Mouse (Mus musculus) midbrain, embryonic 15.5 days (tissue): Measurements from ENCODE around the gene Alg14. TPM values are rescaled to one million over a fixed set of nuclear protein-coding genes. Genes with fewer than 3 reads are reported as not detected.

ENCODE experiments used
- ATAC-seq: fragments of 200-750 bp; cut with Nextera tagmentation; replicated peaks from 2 replicates; pipeline ENCODE4 v1.8.0; 2017; ENCODE audit warnings: moderate TSS enrichment
- H3K27ac ChIP-seq: fragments of 300-500 bp; sonication (generic); 2 replicates; pipeline ENCODE4 v1.5.1; 2015; ENCODE audit warnings: mild to moderate bottlenecking, inconsistent platforms
- H3K27me3 ChIP-seq: fragments of 300-500 bp; sonication (generic); replicated peaks from 2 replicates; pipeline ENCODE4 v1.6.1; 2015; ENCODE audit warnings: inconsistent platforms
- H3K36me3 ChIP-seq: fragments of 300-500 bp; sonication (generic); replicated peaks from 2 replicates; pipeline ENCODE4 v1.6.1; 2015; ENCODE audit warnings: inconsistent platforms
- H3K4me1 ChIP-seq: fragments of 300-500 bp; sonication (generic); 2 replicates; pipeline ENCODE4 v1.6.1; 2015; ENCODE audit warnings: inconsistent platforms
- H3K4me2 ChIP-seq: fragments of 300-500 bp; sonication (generic); 2 replicates; pipeline ENCODE4 v1.6.1; 2015; ENCODE audit warnings: inconsistent platforms, mild to moderate bottlenecking, moderate library complexity
- H3K4me3 ChIP-seq: fragments of 300-500 bp; sonication (generic); 2 replicates; pipeline ENCODE4 v1.5.1; 2015; ENCODE audit warnings: mild to moderate bottlenecking, inconsistent platforms
- H3K9ac ChIP-seq: fragments of 300-500 bp; sonication (generic); 2 replicates; pipeline ENCODE4 v1.6.1; 2015; ENCODE audit warnings: mild to moderate bottlenecking, inconsistent platforms
- H3K9me3 ChIP-seq: fragments of 300-500 bp; sonication (generic); 2 replicates; pipeline ENCODE4 v1.6.1; 2016; ENCODE audit warnings: inconsistent platforms
- WGBS: fragments of 180-500 bp; shearing (Covaris S2); methylation state at CpG from one replicate; pipeline ENCODE4 v1.1.7; 2015; ENCODE audit warnings: mixed read lengths; 5-methylcytosine and 5-hydroxymethylcytosine counted together
- polyA plus RNA-seq: library from polyadenylated mRNA; unstranded; fragments of >200 nt; fragmentation: Nextera tagmentation; extraction: Ambion mirVana; gene quantifications from 2 replicates; pipeline ENCODE4 v1.2.1, GENCODE M21; 2015

Alg14 gene
- polyA plus RNA-seq, 1 experiment from 2014 or later: 33.3 TPM

- no peaks in the 10 kb centered on the region for H3K36me3 ChIP-seq
- no peak overlapping the region for H3K4me3 ChIP-seq
- no peak overlapping the region for H3K27ac ChIP-seq
- no peaks in the 10 kb centered on the region for H3K9me3 ChIP-seq
- H3K4me2 ChIP-seq: no peak overlapping the region
- H3K4me1 ChIP-seq: no peaks in the 10 kb centered on the region
- no peak for ATAC-seq
- no peak overlapping the region for H3K9ac ChIP-seq
- no peaks in the 10 kb centered on the region for H3K27me3 ChIP-seq
- WGBS: 47% methylated on average over 15 of the region's 15 CpGs
Observed at GRCm38 (mm10) chr3:121378708-121379612, 87.4 kb downstream of the Alg14 start.

GRCm38 (mm10) chr3:121379699-121380098 is 88.1 kb downstream of the Alg14 start:
- Histone ChIP-seq H3K4me3 (no peak overlapping the region), H3K27ac (no peak overlapping the region), H3K9ac (no peak overlapping the region), H3K9me3 (no peaks in the 10 kb centered on the region), H3K4me1 (no peaks in the 10 kb centered on the region), H3K4me2 (no peak overlapping the region), H3K27me3 (no peaks in the 10 kb centered on the region), H3K36me3 (no peaks in the 10 kb centered on the region)
- no peak for ATAC-seq
- 83% methylated on average over 5 of the region's 5 CpGs for WGBS

DNA sequence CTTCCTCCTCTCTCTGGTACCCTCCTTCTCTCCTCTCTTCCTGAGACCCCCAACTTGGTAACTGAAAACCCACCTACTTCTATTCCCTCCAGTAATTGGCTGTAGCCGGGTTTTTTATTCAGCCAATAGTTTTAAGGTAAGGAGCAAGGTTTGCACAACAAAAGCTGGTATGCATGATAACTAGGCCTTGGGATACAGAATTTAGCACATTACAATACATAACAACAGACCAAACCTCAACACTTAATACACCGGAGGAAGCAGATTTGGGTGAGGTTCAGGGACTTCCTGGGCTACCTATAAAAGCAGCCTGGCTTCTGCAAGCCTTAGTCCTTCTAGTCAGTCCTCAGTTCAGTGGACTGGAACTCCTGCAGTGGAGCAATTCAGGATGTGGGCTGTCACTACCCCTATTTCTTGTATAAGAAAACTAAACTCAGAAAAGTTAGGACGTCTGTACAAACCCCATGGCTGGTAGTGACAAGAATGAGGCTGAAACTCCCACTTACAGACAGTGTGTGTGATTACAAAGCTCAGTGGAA is 96.0 kb downstream of the Alg14 start:
- Histone ChIP-seq H3K4me1 (peaks cover 14% of the 10 kb centered on the region), H3K9me3 (no peaks in the 10 kb centered on the region), H3K36me3 (no peaks in the 10 kb centered on the region), H3K27ac (no peak overlapping the region), H3K4me2 (no peak overlapping the region), H3K4me3 (no peak overlapping the region), H3K27me3 (0 out of 2 replicates have a peak, but pooled peaks cover 3% of the 10 kb centered on the region), H3K9ac (no peak overlapping the region)
- no peak for ATAC-seq
- 73% methylated on average over 3 of the region's 3 CpGs for WGBS

- no peak overlapping the region for H3K9ac ChIP-seq
- no peak for ATAC-seq
- no peaks in the 10 kb centered on the region for H3K9me3 ChIP-seq
- no peak overlapping the region for H3K4me2 ChIP-seq
- no peak overlapping the region for H3K4me3 ChIP-seq
- H3K27ac ChIP-seq: no peak overlapping the region; the same call in 1 of the 2 replicates
- 0 out of 2 replicates have a peak, but pooled peaks cover 3% of the 10 kb centered on the region for H3K27me3 ChIP-seq
- 75% methylated on average over 8 of the region's 8 CpGs for WGBS
- no peaks in the 10 kb centered on the region for H3K36me3 ChIP-seq
- peaks cover 14% of the 10 kb centered on the region for H3K4me1 ChIP-seq
Observed at GRCm38 (mm10) chr3:121389366-121389765, 97.8 kb downstream of the Alg14 start.

DNA sequence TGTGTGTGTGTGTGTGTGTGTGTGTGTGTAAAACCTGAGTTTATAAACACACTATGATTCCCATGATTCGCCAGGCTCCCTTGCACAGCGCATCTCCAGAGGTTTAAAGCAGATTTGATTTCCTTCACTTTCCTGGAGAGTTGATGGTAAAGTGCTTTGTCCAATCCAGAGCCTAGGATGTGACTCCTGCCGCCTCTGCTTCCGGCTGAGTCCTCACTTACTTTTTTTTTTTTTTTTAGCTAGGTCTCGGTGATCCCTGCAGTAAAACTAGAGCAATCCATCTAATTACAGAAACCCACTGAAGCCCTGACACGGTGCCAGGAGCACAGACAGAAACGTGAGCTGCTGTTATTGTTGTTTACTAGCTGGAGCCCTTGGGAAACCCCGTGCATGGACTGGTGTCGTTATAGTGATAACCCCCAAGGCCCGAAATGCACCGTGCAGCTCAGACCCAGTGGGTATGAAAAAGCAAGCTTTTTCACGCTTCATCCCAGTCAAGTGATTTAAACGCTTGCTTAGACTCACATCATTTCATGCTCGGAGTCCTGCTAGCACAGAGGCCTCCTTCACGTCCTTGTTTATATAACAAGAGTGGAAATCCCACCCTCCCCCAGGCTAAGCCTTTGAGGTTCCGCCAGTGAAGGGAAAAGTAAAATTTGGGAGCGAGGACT is 98.4 kb downstream of the Alg14 start:
- Histone ChIP-seq H3K27ac (peak overlapping the region; percentile 63), H3K4me3 (peak overlapping the region; percentile 7; the same call in 1 of the 2 replicates), H3K9ac (0 out of 2 replicates have a peak overlapping the region, but pooled peaks have one; percentile 22), H3K9me3 (no peaks in the 10 kb centered on the region), H3K27me3 (0 out of 2 replicates have a peak, but pooled peaks cover 3% of the 10 kb centered on the region), H3K36me3 (no peaks in the 10 kb centered on the region), H3K4me1 (peaks cover 14% of the 10 kb centered on the region), H3K4me2 (peak overlapping the region; percentile 45)
- 12% methylated on average over 17 of the region's 17 CpGs for WGBS
- ATAC-seq: peak; percentile 82

GRCm38 (mm10) chr3:121390724-121391123 is 99.2 kb downstream of the Alg14 start:
- Histone ChIP-seq H3K9ac (no peak overlapping the region), H3K36me3 (no peaks in the 10 kb centered on the region), H3K27me3 (0 out of 2 replicates have a peak, but pooled peaks cover 3% of the 10 kb centered on the region), H3K27ac (peak overlapping the region; percentile 63; the same call in 1 of the 2 replicates), H3K9me3 (no peaks in the 10 kb centered on the region), H3K4me1 (peaks cover 14% of the 10 kb centered on the region), H3K4me2 (peak overlapping the region; percentile 45; the same call in 1 of the 2 replicates), H3K4me3 (no peak overlapping the region)
- WGBS: 50% methylated on average over 7 of the region's 7 CpGs
- peak; percentile 49 for ATAC-seq

DNA sequence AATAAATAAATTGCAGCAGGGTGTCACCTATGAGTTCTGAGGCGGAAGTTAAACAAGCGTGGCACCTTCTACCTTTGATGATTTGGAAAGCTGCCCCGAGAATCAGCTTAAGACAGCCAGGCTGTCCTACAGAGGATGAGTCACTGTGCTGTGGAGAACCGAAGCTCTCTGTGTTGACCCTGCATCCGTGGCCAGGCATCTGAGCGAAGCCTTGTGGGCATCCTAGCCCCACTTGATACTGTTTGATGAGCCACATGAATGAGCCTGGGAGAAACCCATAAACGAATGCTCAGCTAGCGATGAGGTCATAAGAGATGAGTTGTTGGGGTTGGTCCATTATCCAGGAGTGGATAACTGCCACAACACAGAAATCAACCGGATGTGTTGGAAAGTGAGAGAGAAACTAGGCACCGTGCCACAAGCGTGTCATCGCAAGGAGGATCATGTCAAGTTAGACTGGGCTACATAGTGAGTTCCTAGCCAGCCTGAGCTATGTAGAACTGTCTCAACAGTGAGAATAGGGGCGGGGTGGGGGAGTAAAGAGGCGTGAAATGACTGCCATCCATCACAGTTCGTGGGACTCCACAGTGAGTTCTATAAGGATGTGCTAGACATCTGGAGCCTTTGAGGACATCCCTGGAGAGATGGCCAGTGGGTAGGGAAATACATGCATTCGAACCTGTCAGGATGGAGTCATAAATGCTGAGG is 104.2 kb downstream of the Alg14 start:
- H3K9me3 ChIP-seq: no peaks in the 10 kb centered on the region
- H3K9ac ChIP-seq: no peak overlapping the region
- ATAC-seq: no peak
- WGBS: 88% methylated on average over 16 of the region's 16 CpGs
- H3K4me1 ChIP-seq: peaks cover 3% of the 10 kb centered on the region; the same call in 1 of the 2 replicates
- H3K4me3 ChIP-seq: no peak overlapping the region
- no peak overlapping the region for H3K4me2 ChIP-seq
- no peak overlapping the region for H3K27ac ChIP-seq
- H3K27me3 ChIP-seq: no peaks in the 10 kb centered on the region
- no peaks in the 10 kb centered on the region for H3K36me3 ChIP-seq

- no peak overlapping the region for H3K27ac ChIP-seq
- H3K4me1 ChIP-seq: no peaks in the 10 kb centered on the region
- whole genome bisulfite sequencing: 77% methylated on average over 7 of the region's 7 CpGs
- H3K9ac ChIP-seq: no peak overlapping the region
- no peaks in the 10 kb centered on the region for H3K9me3 ChIP-seq
- no peaks in the 10 kb centered on the region for H3K27me3 ChIP-seq
- no peaks in the 10 kb centered on the region for H3K36me3 ChIP-seq
- H3K4me3 ChIP-seq: no peak overlapping the region
- no peak overlapping the region for H3K4me2 ChIP-seq
- ATAC-seq: no peak
Observed at GRCm38 (mm10) chr3:121396561-121396960, 105.0 kb downstream of the Alg14 start.

DNA sequence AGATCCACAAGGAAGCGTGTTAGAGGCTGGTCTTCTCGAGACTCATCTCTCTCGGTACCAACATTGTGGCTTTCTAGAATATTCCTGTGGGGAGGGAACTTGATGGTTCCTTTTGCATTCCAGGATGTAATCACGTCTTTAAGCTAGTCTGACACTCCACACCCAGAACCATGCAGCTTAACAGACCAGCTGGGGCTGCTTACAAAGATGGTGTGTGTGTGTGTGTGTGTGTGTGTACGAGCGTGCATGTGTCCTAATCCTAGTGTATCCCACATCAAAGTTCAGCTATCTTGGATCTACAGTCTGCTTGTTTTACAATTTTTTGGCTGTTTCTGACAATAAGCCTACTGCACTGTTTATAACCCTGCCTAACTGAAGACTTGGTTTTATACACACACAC is 105.4 kb downstream of the Alg14 start:
- ATAC-seq: no peak
- 80% methylated on average over 6 of the region's 6 CpGs for WGBS
- H3K27me3 ChIP-seq: no peaks in the 10 kb centered on the region

GRCm38 (mm10) chr3:121401384-121401783 is 109.8 kb downstream of the Alg14 start:
- no peak overlapping the region for H3K27ac ChIP-seq
- WGBS: 83% methylated on average over 4 of the region's 4 CpGs
- H3K9ac ChIP-seq: no peak overlapping the region
- H3K4me2 ChIP-seq: no peak overlapping the region
- no peak overlapping the region for H3K4me3 ChIP-seq
- H3K4me1 ChIP-seq: 0 out of 2 replicates have a peak, but pooled peaks cover 2% of the 10 kb centered on the region
- no peaks in the 10 kb centered on the region for H3K36me3 ChIP-seq
- no peaks in the 10 kb centered on the region for H3K9me3 ChIP-seq
- no peaks in the 10 kb centered on the region for H3K27me3 ChIP-seq
- no peak for ATAC-seq

More for the DNA sequence above, 105.4 kb downstream of the Alg14 start:
- H3K9ac ChIP-seq: no peak overlapping the region
- H3K4me3 ChIP-seq: no peak overlapping the region
- no peaks in the 10 kb centered on the region for H3K4me1 ChIP-seq
- no peaks in the 10 kb centered on the region for H3K9me3 ChIP-seq
- no peaks in the 10 kb centered on the region for H3K36me3 ChIP-seq
- no peak overlapping the region for H3K4me2 ChIP-seq
- H3K27ac ChIP-seq: no peak overlapping the region

DNA sequence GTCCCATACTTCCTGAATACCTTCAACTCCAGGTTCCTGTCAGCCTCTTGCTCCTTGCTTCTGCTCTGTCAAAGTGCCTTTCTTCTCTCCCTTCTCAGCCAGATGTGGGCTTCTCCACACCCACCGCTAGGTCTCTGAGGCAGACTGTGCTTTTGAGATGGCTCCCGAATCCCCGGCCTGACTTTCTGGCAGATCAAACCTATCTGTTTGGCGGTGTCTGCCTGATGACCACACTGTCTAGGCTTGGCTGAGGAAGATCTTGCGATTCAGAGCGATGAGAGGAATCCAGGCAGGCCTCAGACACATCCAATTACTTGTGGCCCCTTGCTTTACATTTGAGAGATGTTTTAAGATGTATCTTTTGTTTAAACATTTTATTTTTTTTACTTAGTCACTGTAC is 110.5 kb downstream of the Alg14 start:
- no peaks in the 10 kb centered on the region for H3K27me3 ChIP-seq
- H3K4me3 ChIP-seq: no peak overlapping the region
- H3K36me3 ChIP-seq: no peaks in the 10 kb centered on the region
- H3K4me2 ChIP-seq: no peak overlapping the region
- H3K4me1 ChIP-seq: 0 out of 2 replicates have a peak, but pooled peaks cover 2% of the 10 kb centered on the region
- no peak overlapping the region for H3K27ac ChIP-seq
- ATAC-seq: no peak
- H3K9me3 ChIP-seq: no peaks in the 10 kb centered on the region
- 90% methylated on average over 6 of the region's 6 CpGs for WGBS
- H3K9ac ChIP-seq: no peak overlapping the region
